8 mouse cellular contexts compared by ENCODE assay signal in the genomic region with DNA sequence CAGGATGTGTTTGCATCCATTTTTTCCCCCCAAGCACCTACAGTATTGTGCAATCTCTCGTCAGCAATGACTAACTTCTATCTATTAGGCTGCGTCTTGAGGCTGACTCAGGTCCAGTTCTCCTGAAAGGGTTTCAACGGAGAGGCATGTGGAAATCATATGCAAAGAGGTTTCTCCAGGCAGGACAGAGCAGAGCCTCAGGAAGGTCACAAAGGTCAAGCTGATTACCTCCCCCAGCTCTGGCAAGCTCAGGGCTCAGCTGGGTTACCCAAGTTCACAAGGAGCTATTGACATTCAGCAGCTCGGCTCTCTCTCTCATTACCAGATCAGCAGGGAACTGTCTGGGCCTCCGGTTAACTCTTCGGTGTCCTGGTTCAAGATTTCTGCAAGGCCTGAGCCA.
DNase-seq lines count a peak whose midpoint lies in the region; ATAC-seq lines count a peak whose summit lies in the region.

No protein-coding gene starts in this region.

- H3K27ac ChIP-seq in intestine, embryonic 14.5 days (ENCODE audit: low read depth), result no peak overlapping the region
- H3K27ac ChIP-seq in liver, embryonic 16.5 days (ENCODE audit: low read length), result no peak overlapping the region
- no peak overlapping the region for H3K27ac ChIP-seq in stomach, embryonic 14.5 days (ENCODE audit: low read length)

- DNase-seq in 416B (ENCODE audit: low read depth) (peak; percentile 89), WW6 (ENCODE audit: low read depth, low spot score) (peak; percentile 38)
- peak; percentile 72 for DNase-seq in intestine, embryonic 14.5 days (ENCODE audit: low spot score)
- DNase-seq in right cerebral cortex, postnatal 4 days, result no peak
- no peak for DNase-seq in gastrocnemius, postnatal 10 days

- no peak overlapping the region for H3K4me2 ChIP-seq in intestine, embryonic 14.5 days (ENCODE audit: low read length)
- no peak overlapping the region for H3K4me2 ChIP-seq in liver, embryonic 16.5 days (ENCODE audit: low read depth, low read length)
- H3K4me2 ChIP-seq in stomach, embryonic 14.5 days (replicated peaks; ENCODE audit: low read depth, low read length), result no peak overlapping the region

- H3K9me3 ChIP-seq in intestine, embryonic 14.5 days (ENCODE audit: control insufficient read depth, low read length), result no peaks in the 10 kb centered on the region
- no peaks in the 10 kb centered on the region for H3K9me3 ChIP-seq in liver, embryonic 16.5 days (replicated peaks; ENCODE audit: control insufficient read depth, low read length)
- H3K9me3 ChIP-seq in stomach, embryonic 14.5 days (ENCODE audit: control insufficient read depth, low read depth, low read length), result no peaks in the 10 kb centered on the region

- 12% methylated on average over 6 of the region's 6 CpGs for WGBS in intestine, embryonic 14.5 days
- 22% methylated on average over 6 of the region's 6 CpGs for WGBS in liver, embryonic 16.5 days (ENCODE audit: insufficient replicate concordance)
- WGBS in stomach, embryonic 14.5 days, result 19% methylated on average over 6 of the region's 6 CpGs

- no peaks in the 10 kb centered on the region for H3K36me3 ChIP-seq in intestine, embryonic 14.5 days (ENCODE audit: control insufficient read depth, insufficient read depth, low read length)
- no peaks in the 10 kb centered on the region for H3K36me3 ChIP-seq in liver, embryonic 16.5 days (ENCODE audit: control insufficient read depth, insufficient read depth)
- H3K36me3 ChIP-seq in stomach, embryonic 14.5 days (ENCODE audit: control insufficient read depth, insufficient read depth, low read length), result no peaks in the 10 kb centered on the region

- peaks cover 4% of the 10 kb centered on the region for H3K4me1 ChIP-seq in intestine, embryonic 14.5 days (replicated peaks; ENCODE audit: control insufficient read depth, insufficient read depth, low read length)
- no peaks in the 10 kb centered on the region; the same call in none of the 2 replicates for H3K4me1 ChIP-seq in liver, embryonic 16.5 days (ENCODE audit: control insufficient read depth, low read depth, low read length)
- no peaks in the 10 kb centered on the region for H3K4me1 ChIP-seq in stomach, embryonic 14.5 days (ENCODE audit: control insufficient read depth, insufficient read depth, low read length)

- H3K27me3 ChIP-seq in intestine, embryonic 14.5 days (replicated peaks; ENCODE audit: control insufficient read depth, insufficient read depth, low read length), result no peaks in the 10 kb centered on the region
- no peaks in the 10 kb centered on the region for H3K27me3 ChIP-seq in liver, embryonic 16.5 days (ENCODE audit: control insufficient read depth, insufficient read depth, low read depth, low read length)
- no peaks in the 10 kb centered on the region for H3K27me3 ChIP-seq in stomach, embryonic 14.5 days (ENCODE audit: control insufficient read depth, insufficient read depth, low read length)

- ATAC-seq in granulocyte monocyte progenitor cell, adult 5-6 weeks (replicated peaks; ENCODE audit: poor library complexity, severe bottlenecking), result peak; percentile 79
- ATAC-seq in intestine, embryonic 14.5 days (replicated peaks; ENCODE audit: low FRiP score, low TSS enrichment, low read depth), result peak; percentile 73
- peak; percentile 82 for ATAC-seq in liver, embryonic 16.5 days (ENCODE audit: low read depth)
- peak; percentile 63; the same call in 1 of the 2 replicates for ATAC-seq in stomach, embryonic 14.5 days (ENCODE audit: insufficient number of reproducible peaks, insufficient read depth, low FRiP score, low read depth)

- no peak overlapping the region for H3K4me3 ChIP-seq in intestine, embryonic 14.5 days (ENCODE audit: low read depth, low read length)
- no peak overlapping the region for H3K4me3 ChIP-seq in liver, embryonic 16.5 days (ENCODE audit: low read depth, low read length)
- no peak overlapping the region for H3K4me3 ChIP-seq in stomach, embryonic 14.5 days (ENCODE audit: low read depth, low read length)

- no peak overlapping the region for H3K9ac ChIP-seq in intestine, embryonic 14.5 days (ENCODE audit: low read length)
- no peak overlapping the region for H3K9ac ChIP-seq in liver, embryonic 16.5 days (ENCODE audit: low read depth, low read length)
- H3K9ac ChIP-seq in stomach, embryonic 14.5 days (replicated peaks; ENCODE audit: low read depth, low read length), result no peak overlapping the region

Comparison
In these comparisons a context has a peak if more than half of its experiments do, and no peak if none do; other contexts are left out.
1. DNase-seq: peak in 416B (single experiment), WW6 (single experiment) and intestine, embryonic 14.5 days (single experiment); none in right cerebral cortex, postnatal 4 days (single experiment) and gastrocnemius, postnatal 10 days (single experiment).
2. Peak in every context shown above with its lines, with median percentiles within 50 percentile points of each other: ATAC-seq.